In the genomic region with DNA sequence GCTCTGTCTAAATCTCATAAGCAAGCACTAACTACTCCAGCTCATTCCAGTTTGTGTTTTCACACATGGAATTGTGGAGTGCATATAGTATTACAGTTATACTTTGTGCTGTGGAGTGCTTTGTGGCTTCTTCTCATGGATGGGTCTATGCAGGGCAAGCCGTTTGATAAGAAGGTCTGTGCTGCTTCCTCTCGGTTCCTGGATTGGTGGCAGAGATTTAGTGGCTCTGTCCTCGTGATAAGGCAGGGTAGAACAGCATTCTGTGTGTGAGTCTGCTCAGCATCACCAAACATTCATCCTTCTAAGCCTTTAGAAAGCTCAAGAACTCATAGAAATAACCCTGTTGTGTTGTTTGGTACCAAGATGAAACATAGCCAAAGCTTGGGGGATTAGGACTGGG, we compare ENCODE assay signal across 22 mouse cellular contexts. TPM values are rescaled to one million over a fixed set of nuclear protein-coding genes. Genes with fewer than 3 reads are reported as not detected.
DNase-seq lines count a peak whose midpoint lies in the region; ATAC-seq and TF ChIP-seq lines count a peak whose summit lies in the region.
"Had no signal": no experiment of that assay in that cellular context is flagged by ENCODE, and none has a peak within 500 bp of the region (broad histone marks: within the 10 kb centered on the region; RNA-seq: fewer than 3 reads in every experiment).

No protein-coding gene starts in this region.

- H3K27me3 ChIP-seq in forebrain, postnatal 0 days (ENCODE audit: insufficient read depth, low read length) = no peaks in the 10 kb centered on the region
- no peaks in the 10 kb centered on the region for H3K27me3 ChIP-seq in forebrain, embryonic 14.5 days (replicated peaks; ENCODE audit: control insufficient read depth, insufficient read depth, low read length)
- H3K27me3 ChIP-seq in MEL (ENCODE audit: control insufficient read depth in 1 of 2, insufficient read depth in 2 of 2, low read length in 2 of 2) = no peaks in the 10 kb centered on the region
- H3K27me3 ChIP-seq: CH12.LX, Patski had no signal

- no peak overlapping the region for H3K4me2 ChIP-seq in forebrain, postnatal 0 days (ENCODE audit: low read depth)
- H3K4me2 ChIP-seq in forebrain, embryonic 14.5 days (ENCODE audit: low read length) = no peak overlapping the region

- TF ChIP-seq EP300 in MEL (IDR thresholded peaks at IDR 0.05; ENCODE audit: low read depth in 1 of 2, low read length in 2 of 2) = peak in 1 of 2 experiments; percentile 39; a peak in 1 of 4 replicates

- no peaks in the 10 kb centered on the region for H3K9me3 ChIP-seq in forebrain, postnatal 0 days (ENCODE audit: low read length)
- no peaks in the 10 kb centered on the region for H3K9me3 ChIP-seq in forebrain, embryonic 14.5 days (replicated peaks; ENCODE audit: control insufficient read depth, low read length)
- H3K9me3 ChIP-seq in MEL (replicated peaks; ENCODE audit: insufficient read depth, low read length) = no peaks in the 10 kb centered on the region
- H3K9me3 ChIP-seq: G1E had no signal

- peaks cover 21% of the 10 kb centered on the region for H3K4me1 ChIP-seq in forebrain, postnatal 0 days (ENCODE audit: insufficient read depth)
- peaks cover 14% of the 10 kb centered on the region for H3K4me1 ChIP-seq in forebrain, embryonic 14.5 days (ENCODE audit: control insufficient read depth, insufficient read depth, low read length)
- peaks cover 0 to 4% of the 10 kb centered on the region in 2 experiments; a peak in 2 of 4 replicates for H3K4me1 ChIP-seq in MEL (ENCODE audit: control insufficient read depth in 1 of 2, insufficient read depth in 2 of 2, low read length in 2 of 2)

- H3K36me3 ChIP-seq in forebrain, postnatal 0 days (ENCODE audit: insufficient read depth) = no peaks in the 10 kb centered on the region
- no peaks in the 10 kb centered on the region for H3K36me3 ChIP-seq in forebrain, embryonic 14.5 days (ENCODE audit: control insufficient read depth, insufficient read depth, low read length)
- H3K36me3 ChIP-seq in MEL (ENCODE audit: control insufficient read depth in 1 of 2, insufficient read depth in 2 of 2, low read length in 2 of 2) = no peaks in the 10 kb centered on the region; a peak in 1 of 4 replicates
- H3K36me3 ChIP-seq: G1E had no signal

- TF ChIP-seq RAD21 in MEL (IDR thresholded peaks at IDR 0.05; ENCODE audit: low read depth, low read length) = no peak

- no peak overlapping the region for H3K4me3 ChIP-seq in forebrain, postnatal 0 days (ENCODE audit: low read depth, low read length)
- H3K4me3 ChIP-seq in forebrain, embryonic 14.5 days (ENCODE audit: low read depth, low read length) = no peak overlapping the region
- no peak overlapping the region for H3K4me3 ChIP-seq in layer of hippocampus, adult 2 months
- H3K4me3 ChIP-seq in MEL (ENCODE audit: control insufficient read depth in 1 of 2, insufficient read depth in 1 of 2, low read depth in 2 of 2, low read length in 2 of 2) = no peak overlapping the region

- TF ChIP-seq POLR2A in MEL (IDR thresholded peaks at IDR 0.05; ENCODE audit: control insufficient read depth in 1 of 2, insufficient read depth in 1 of 2, low read depth in 1 of 2, low read length in 2 of 2, poor library complexity in 1 of 2) = no peak

- 0 out of 2 replicates have a peak, but pooled peaks have one; percentile 7 for ATAC-seq in forebrain, postnatal 0 days
- ATAC-seq in forebrain, embryonic 14.5 days = no peak
- ATAC-seq: activated CD4-positive, CD25-positive, alpha-beta regulatory T cell, adult 4 months; CD4-positive, CD25-positive, alpha-beta regulatory T cell, adult 4 months; Patski had no signal

- no peak for TF ChIP-seq CTCF in forebrain, postnatal 0 days (IDR thresholded peaks at IDR 0.05; ENCODE audit: low read depth)
- TF ChIP-seq CTCF in layer of hippocampus, adult 2 months (conservative IDR thresholded peaks at IDR 0.05) = no peak
- TF ChIP-seq CTCF in MEL (IDR thresholded peaks at IDR 0.05 in 2 of 3, conservative IDR thresholded peaks at IDR 0.05 in 1 of 3; ENCODE audit: control insufficient read depth in 1 of 3, insufficient read depth in 1 of 3, low read depth in 2 of 3, low read length in 3 of 3, poor library complexity in 1 of 3, severe bottlenecking in 1 of 3) = no peak

- no peak overlapping the region for H3K9ac ChIP-seq in forebrain, postnatal 0 days
- H3K9ac ChIP-seq in forebrain, embryonic 14.5 days (ENCODE audit: low read length) = no peak overlapping the region
- H3K9ac ChIP-seq in MEL (ENCODE audit: control insufficient read depth, low read depth, low read length, poor library complexity, severe bottlenecking) = no peak overlapping the region

- H3K79me2 ChIP-seq in MEL (ENCODE audit: control insufficient read depth, insufficient read depth, low read length, poor library complexity) = 0 out of 2 replicates have a peak, but pooled peaks cover 1% of the 10 kb centered on the region

- DNase-seq in forebrain, postnatal 0 days = no peak
- DNase-seq in forebrain, embryonic 14.5 days (ENCODE audit: low spot score) = no peak
- DNase-seq in layer of hippocampus, adult 2 months (ENCODE audit: low spot score in 2 of 2) = no peak
- DNase-seq in layer of hippocampus, postnatal 10 days (ENCODE audit: low spot score in 2 of 2) = no peak
- DNase-seq in MEL (ENCODE audit: low read depth, low spot score) = peak; percentile 36
- DNase-seq in urinary bladder, postnatal 10 days (ENCODE audit: low spot score) = no peak
- DNase-seq: adrenal gland, adult 2 months; adrenal gland, adult 8-10 months; adrenal gland, postnatal 10 days; adrenal gland, postnatal 14 days; adrenal gland, postnatal 25 days; adrenal gland, postnatal 36 days; B cell, adult 2 months; cerebellum, adult 11 months; cerebellum, adult 11-12 months; cerebellum, adult 18-20 months; cerebellum, adult 2 months had no signal

- peak overlapping the region; percentile 75; the same call in 1 of the 2 replicates for H3K27ac ChIP-seq in forebrain, postnatal 0 days (ENCODE audit: low read depth, low read length)
- H3K27ac ChIP-seq in forebrain, embryonic 14.5 days (ENCODE audit: low read depth, low read length) = no peak overlapping the region
- 0 out of 2 replicates have a peak overlapping the region, but pooled peaks have one; percentile 7 for H3K27ac ChIP-seq in layer of hippocampus, adult 2 months
- no peak overlapping the region for H3K27ac ChIP-seq in MEL (ENCODE audit: control insufficient read depth, low read depth, low read length)

- 73% methylated on average over 3 of the region's 3 CpGs for WGBS in forebrain, postnatal 0 days
- WGBS in forebrain, embryonic 14.5 days = 83% methylated on average over 3 of the region's 3 CpGs

TF ChIP-seq in MEL, 35 proteins besides CTCF, POLR2A, EP300 and RAD21:
- TF ChIP-seq USF1 (IDR thresholded peaks at IDR 0.05; ENCODE audit: low read depth, low read length) (no peak), GATA1 (IDR thresholded peaks at IDR 0.05; ENCODE audit: low read depth, low read length) (peak; percentile 59), RCOR1 (IDR thresholded peaks at IDR 0.05; ENCODE audit: low read depth, low read length) (peak; percentile 96)
TF ChIP-seq in MEL: peak in this region for 2.

RNA-seq across cellular contexts. Expression of gene Tspan5, which starts 54.6 kb away (rescaled TPM):
- 149 and 172 TPM in 2 replicates for total RNA-seq in forebrain, postnatal 0 days (2014; rRNA removed)
- 96.8 and 123 TPM in 2 replicates for polyA plus RNA-seq in forebrain, postnatal 0 days (2015; fragmentation: Nextera tagmentation; extraction: Ambion mirVana)
- 79.7 and 82.3 TPM in 2 replicates for polyA plus RNA-seq in forebrain, embryonic 14.5 days (2014; fragmentation: Nextera tagmentation; extraction: Ambion mirVana)
- total RNA-seq in layer of hippocampus, adult 2 months (2021) = 100 to 1,000 TPM; 199 to 202 TPM
- 100 to 1,000 TPM; 149 to 163 TPM for total RNA-seq in layer of hippocampus, postnatal 10 days (2021)
- 28.1 and 28.8 TPM in 2 replicates for total RNA-seq in MEL (2012; rRNA removed)
- polyA plus RNA-seq in MEL (2012; ENCODE audit: insufficient read depth in 1 of 2, insufficient read length in 2 of 2, low read depth in 1 of 2, low replicate concordance in 2 of 2, missing spikeins in 1 of 2) = 10 to 100 TPM in 1 of 2 experiments, not detected in 1; 35.1 TPM
- polyA plus RNA-seq: G1E had no signal

Comparison
In these comparisons a context has a peak if more than half of its experiments do, and no peak if none do; other contexts are left out.
1. H3K27ac ChIP-seq: peak in forebrain, postnatal 0 days (single experiment) and layer of hippocampus, adult 2 months (single experiment); none in forebrain, embryonic 14.5 days (single experiment) and MEL (single experiment).